Mouse (Mus musculus): Measurements from ENCODE around the gene Tmx2. TPM values are rescaled to one million over a fixed set of nuclear protein-coding genes. Genes with fewer than 3 reads are reported as not detected.

Gene Tmx2
- polyA plus RNA-seq, 1 experiment from 2014 or later: 125 TPM

GRCm38 (mm10) chr2:84622668-84623067, 56.3 kb downstream of the Tmx2 start:
- Histone ChIP-seq H3K9ac (ENCODE audit: low read length) (no peak overlapping the region), H3K4me2 (ENCODE audit: low read depth, low read length) (no peak overlapping the region), H3K4me1 (ENCODE audit: control insufficient read depth, insufficient read depth, low read length) (peaks cover 43% of the 10 kb centered on the region), H3K27me3 (ENCODE audit: control insufficient read depth, insufficient read depth, low read length) (no peaks in the 10 kb centered on the region), H3K9me3 (replicated peaks; ENCODE audit: control insufficient read depth, low read length) (no peaks in the 10 kb centered on the region), H3K27ac (ENCODE audit: low read length) (0 out of 2 replicates have a peak overlapping the region, but pooled peaks have one; percentile 26), H3K4me3 (replicated peaks; ENCODE audit: low read length) (no peak overlapping the region), H3K36me3 (ENCODE audit: control insufficient read depth, insufficient read depth, low read length) (peaks cover 17% of the 10 kb centered on the region)
- ATAC-seq (ENCODE audit: insufficient read depth, low FRiP score): no peak
- WGBS: 62% methylated on average over 2 of the region's 2 CpGs

Other genes with a start within 250 kb of the Tmx2 start
- 41.2 and 46.3 TPM in 2 replicates for gene Tfpi, start 202.4 kb downstream of the Tmx2 start, polyA plus RNA-seq (2015; fragmentation: Nextera tagmentation; extraction: Ambion mirVana)
- 75.7 and 84.4 TPM in 2 replicates for gene Ctnnd1, start 28.4 kb downstream of the Tmx2 start, polyA plus RNA-seq (2015; fragmentation: Nextera tagmentation; extraction: Ambion mirVana)
- gene Btbd18, start 20.1 kb downstream of the Tmx2 start, polyA plus RNA-seq (2015; fragmentation: Nextera tagmentation; extraction: Ambion mirVana): 0.26 TPM in 2 replicates
- gene Selenoh, start 8.4 kb downstream of the Tmx2 start, polyA plus RNA-seq (2015; fragmentation: Nextera tagmentation; extraction: Ambion mirVana): 184 and 203 TPM in 2 replicates
- not detected in 2 replicates for gene Gm28635, start 1.1 kb downstream of the Tmx2 start, polyA plus RNA-seq (2015; fragmentation: Nextera tagmentation; extraction: Ambion mirVana)
- gene Med19, start 738 bp downstream of the Tmx2 start, polyA plus RNA-seq (2015; fragmentation: Nextera tagmentation; extraction: Ambion mirVana): 27.2 and 28.3 TPM in 2 replicates
- 36.9 and 40.0 TPM in 2 replicates for gene Zdhhc5, start 36.0 kb upstream of the Tmx2 start, polyA plus RNA-seq (2015; fragmentation: Nextera tagmentation; extraction: Ambion mirVana)
- 26.6 and 28.4 TPM in 2 replicates for gene Clp1, start 48.2 kb upstream of the Tmx2 start, polyA plus RNA-seq (2015; fragmentation: Nextera tagmentation; extraction: Ambion mirVana)
- gene Ypel4, start 54.9 kb upstream of the Tmx2 start, polyA plus RNA-seq (2015; fragmentation: Nextera tagmentation; extraction: Ambion mirVana): 7.4 and 8.0 TPM in 2 replicates
- 5.7 and 6.3 TPM in 2 replicates for gene Gm19426, start 64.5 kb upstream of the Tmx2 start, polyA plus RNA-seq (2015; fragmentation: Nextera tagmentation; extraction: Ambion mirVana)
- gene Serping1, start 96.3 kb upstream of the Tmx2 start, polyA plus RNA-seq (2015; fragmentation: Nextera tagmentation; extraction: Ambion mirVana): 98.2 and 102 TPM in 2 replicates
- gene Ube2l6, start 119.7 kb upstream of the Tmx2 start, polyA plus RNA-seq (2015; fragmentation: Nextera tagmentation; extraction: Ambion mirVana): 67.7 and 68.9 TPM in 2 replicates
- gene Smtnl1, start 143.5 kb upstream of the Tmx2 start, polyA plus RNA-seq (2015; fragmentation: Nextera tagmentation; extraction: Ambion mirVana): 0.42 and 1.7 TPM in 2 replicates
- gene Timm10, start 147.9 kb upstream of the Tmx2 start, polyA plus RNA-seq (2015; fragmentation: Nextera tagmentation; extraction: Ambion mirVana): 36.7 and 45.6 TPM in 2 replicates
- 20.8 TPM in 2 replicates for gene Slc43a1, start 159.7 kb upstream of the Tmx2 start, polyA plus RNA-seq (2015; fragmentation: Nextera tagmentation; extraction: Ambion mirVana)
- gene Rtn4rl2, start 207.6 kb upstream of the Tmx2 start, polyA plus RNA-seq (2015; fragmentation: Nextera tagmentation; extraction: Ambion mirVana): 0.37 TPM in 1 of 2 replicates, not detected in the other

Measured in stomach, embryonic 16.5 days (tissue).